Comparison of ENCODE assay signal across 18 mouse cellular contexts in genomic region chr10:39240966-39241365, GRCm38 (mm10).
DNase-seq lines count a peak whose midpoint lies in the region; ATAC-seq and TF ChIP-seq lines count a peak whose summit lies in the region.
"Had no signal": no experiment of that assay in that cellular context is flagged by ENCODE, and none has a peak within 500 bp of the region (broad histone marks: within the 10 kb centered on the region; RNA-seq: fewer than 3 reads in every experiment).

No protein-coding gene starts in this region.

- DNase-seq in cerebellum, postnatal 10 days: peak; percentile 57 to 59
- no peak for DNase-seq in cerebellum, adult 2 months
- DNase-seq in heart, adult 11 months: peak; percentile 83
- no peak for DNase-seq in heart, adult 18-20 months
- DNase-seq in hindbrain, embryonic 11.5 days (ENCODE audit: low spot score): no peak
- no peak for DNase-seq in neural tube, embryonic 10.5 days (ENCODE audit: extremely low spot score, low spot score)
- DNase-seq: adrenal gland, postnatal 10 days; cerebellum, adult 18-20 months; cerebellum, postnatal 36 days; gastrocnemius, adult 2 months; heart, postnatal 4 days; kidney, adult 2 months had no signal

- no peak overlapping the region for H3K4me2 ChIP-seq in hindbrain, embryonic 16.5 days (ENCODE audit: low read length)
- no peak overlapping the region for H3K4me2 ChIP-seq in hindbrain, embryonic 11.5 days (replicated peaks; ENCODE audit: low read depth, low read length)
- no peak overlapping the region for H3K4me2 ChIP-seq in neural tube, embryonic 15.5 days
- H3K4me2 ChIP-seq: embryonic facial prominence, embryonic 13.5 days had no signal

- peak; percentile 15; the same call in 1 of the 2 replicates for ATAC-seq in hindbrain, embryonic 16.5 days
- no peak for ATAC-seq in hindbrain, embryonic 11.5 days (ENCODE audit: low FRiP score)
- ATAC-seq in neural tube, embryonic 15.5 days (ENCODE audit: low FRiP score): no peak
- ATAC-seq: intestine, embryonic 16.5 days had no signal

- no peaks in the 10 kb centered on the region for H3K27me3 ChIP-seq in cerebellum, adult 2 months (ENCODE audit: control insufficient read depth, insufficient read depth, low read length)
- no peaks in the 10 kb centered on the region for H3K27me3 ChIP-seq in hindbrain, embryonic 16.5 days (replicated peaks; ENCODE audit: control insufficient read depth, insufficient read depth, low read length)
- no peaks in the 10 kb centered on the region for H3K27me3 ChIP-seq in hindbrain, embryonic 11.5 days (ENCODE audit: control insufficient read depth, insufficient read depth, low read length)
- H3K27me3 ChIP-seq in neural tube, embryonic 15.5 days (replicated peaks): no peaks in the 10 kb centered on the region
- H3K27me3 ChIP-seq: embryonic facial prominence, embryonic 13.5 days; forebrain, embryonic 13.5 days had no signal

- no peak for TF ChIP-seq CTCF in cerebellum, adult 2 months (IDR thresholded peaks at IDR 0.05; ENCODE audit: borderline replicate concordance, insufficient read depth, low read depth, low read length)

- H3K9me3 ChIP-seq in hindbrain, embryonic 16.5 days (ENCODE audit: control insufficient read depth, low read length): no peaks in the 10 kb centered on the region
- no peaks in the 10 kb centered on the region for H3K9me3 ChIP-seq in hindbrain, embryonic 11.5 days (ENCODE audit: control insufficient read depth, low read length)
- no peaks in the 10 kb centered on the region for H3K9me3 ChIP-seq in neural tube, embryonic 15.5 days (replicated peaks)
- H3K9me3 ChIP-seq: embryonic facial prominence, embryonic 13.5 days; forebrain, embryonic 13.5 days; heart, embryonic 13.5 days had no signal

- H3K9ac ChIP-seq in hindbrain, embryonic 16.5 days (ENCODE audit: low read depth, low read length): no peak overlapping the region
- no peak overlapping the region for H3K9ac ChIP-seq in hindbrain, embryonic 11.5 days (ENCODE audit: low read depth, low read length)
- no peak overlapping the region for H3K9ac ChIP-seq in neural tube, embryonic 15.5 days (replicated peaks)
- H3K9ac ChIP-seq: heart, embryonic 13.5 days had no signal

- no peak overlapping the region for H3K4me3 ChIP-seq in cerebellum, adult 2 months (replicated peaks; ENCODE audit: insufficient read depth, low read depth, low read length)
- H3K4me3 ChIP-seq in hindbrain, embryonic 16.5 days (ENCODE audit: low read length): no peak overlapping the region
- no peak overlapping the region for H3K4me3 ChIP-seq in hindbrain, embryonic 11.5 days (ENCODE audit: low read depth, low read length)
- no peak overlapping the region for H3K4me3 ChIP-seq in neural tube, embryonic 15.5 days (replicated peaks)
- H3K4me3 ChIP-seq: embryonic facial prominence, embryonic 13.5 days; forebrain, embryonic 13.5 days; gastrocnemius, adult 2 months; heart, embryonic 13.5 days had no signal

- H3K27ac ChIP-seq in cerebellum, adult 2 months (ENCODE audit: insufficient read depth, low read length): no peak overlapping the region
- H3K27ac ChIP-seq in hindbrain, embryonic 16.5 days (ENCODE audit: low read depth, low read length): no peak overlapping the region
- H3K27ac ChIP-seq in hindbrain, embryonic 11.5 days (ENCODE audit: low read depth, low read length): no peak overlapping the region
- H3K27ac ChIP-seq in neural tube, embryonic 15.5 days (replicated peaks): 0 out of 2 replicates have a peak overlapping the region, but pooled peaks have one; percentile 18
- H3K27ac ChIP-seq: embryonic facial prominence, embryonic 13.5 days; gastrocnemius, adult 2 months; heart, embryonic 13.5 days had no signal

- WGBS in cerebellum, adult 2 months: 78% methylated on average over 7 of the region's 7 CpGs
- WGBS in hindbrain, embryonic 16.5 days: 78% methylated on average over 7 of the region's 7 CpGs
- WGBS in hindbrain, embryonic 11.5 days: 93% methylated on average over 7 of the region's 7 CpGs
- WGBS in neural tube, embryonic 15.5 days: 78% methylated on average over 7 of the region's 7 CpGs

- no peaks in the 10 kb centered on the region for H3K36me3 ChIP-seq in hindbrain, embryonic 16.5 days (ENCODE audit: control insufficient read depth, insufficient read depth, low read length)
- no peaks in the 10 kb centered on the region for H3K36me3 ChIP-seq in hindbrain, embryonic 11.5 days (ENCODE audit: control insufficient read depth, insufficient read depth, low read length)
- H3K36me3 ChIP-seq in neural tube, embryonic 15.5 days: no peaks in the 10 kb centered on the region
- H3K36me3 ChIP-seq: embryonic facial prominence, embryonic 13.5 days; heart, embryonic 13.5 days had no signal

- 0 out of 2 replicates have a peak, but pooled peaks cover 3% of the 10 kb centered on the region for H3K4me1 ChIP-seq in cerebellum, adult 2 months (ENCODE audit: control insufficient read depth, insufficient read depth, low read length)
- H3K4me1 ChIP-seq in hindbrain, embryonic 16.5 days (ENCODE audit: control insufficient read depth, insufficient read depth, low read depth, low read length): peaks cover 9% of the 10 kb centered on the region
- H3K4me1 ChIP-seq in hindbrain, embryonic 11.5 days (replicated peaks; ENCODE audit: control insufficient read depth, insufficient read depth, low read length): 0 out of 2 replicates have a peak, but pooled peaks cover 2% of the 10 kb centered on the region
- peaks cover 24% of the 10 kb centered on the region for H3K4me1 ChIP-seq in neural tube, embryonic 15.5 days

- no peak for TF ChIP-seq POLR2A in cerebellum, adult 2 months (IDR thresholded peaks at IDR 0.05; ENCODE audit: borderline replicate concordance, insufficient read depth, low read length)

Comparison
In these comparisons a context has a peak if more than half of its experiments do, and no peak if none do; other contexts are left out.
1. DNase-seq: peak in cerebellum, postnatal 10 days (2 of 2) and heart, adult 11 months (single experiment); none in cerebellum, adult 2 months (0 of 2), heart, adult 18-20 months (0 of 2), hindbrain, embryonic 11.5 days (single experiment) and neural tube, embryonic 10.5 days (single experiment).